Mouse (Mus musculus) bone marrow macrophage, adult 2 months (primary cell): Measurements from ENCODE around the gene Tbx21.

Experiments
- CTCF ChIP-seq: IDR thresholded peaks from 2 replicates; pipeline ENCODE4 v1.5.1; 2012; ENCODE audit warnings: low read depth, mild to moderate bottlenecking, low read length, moderate library complexity
- POLR2A ChIP-seq: IDR thresholded peaks from 2 replicates; pipeline ENCODE4 v1.6.1; 2012; ENCODE audit warnings: mild to moderate bottlenecking, low read depth, low read length, borderline replicate concordance

DNA sequence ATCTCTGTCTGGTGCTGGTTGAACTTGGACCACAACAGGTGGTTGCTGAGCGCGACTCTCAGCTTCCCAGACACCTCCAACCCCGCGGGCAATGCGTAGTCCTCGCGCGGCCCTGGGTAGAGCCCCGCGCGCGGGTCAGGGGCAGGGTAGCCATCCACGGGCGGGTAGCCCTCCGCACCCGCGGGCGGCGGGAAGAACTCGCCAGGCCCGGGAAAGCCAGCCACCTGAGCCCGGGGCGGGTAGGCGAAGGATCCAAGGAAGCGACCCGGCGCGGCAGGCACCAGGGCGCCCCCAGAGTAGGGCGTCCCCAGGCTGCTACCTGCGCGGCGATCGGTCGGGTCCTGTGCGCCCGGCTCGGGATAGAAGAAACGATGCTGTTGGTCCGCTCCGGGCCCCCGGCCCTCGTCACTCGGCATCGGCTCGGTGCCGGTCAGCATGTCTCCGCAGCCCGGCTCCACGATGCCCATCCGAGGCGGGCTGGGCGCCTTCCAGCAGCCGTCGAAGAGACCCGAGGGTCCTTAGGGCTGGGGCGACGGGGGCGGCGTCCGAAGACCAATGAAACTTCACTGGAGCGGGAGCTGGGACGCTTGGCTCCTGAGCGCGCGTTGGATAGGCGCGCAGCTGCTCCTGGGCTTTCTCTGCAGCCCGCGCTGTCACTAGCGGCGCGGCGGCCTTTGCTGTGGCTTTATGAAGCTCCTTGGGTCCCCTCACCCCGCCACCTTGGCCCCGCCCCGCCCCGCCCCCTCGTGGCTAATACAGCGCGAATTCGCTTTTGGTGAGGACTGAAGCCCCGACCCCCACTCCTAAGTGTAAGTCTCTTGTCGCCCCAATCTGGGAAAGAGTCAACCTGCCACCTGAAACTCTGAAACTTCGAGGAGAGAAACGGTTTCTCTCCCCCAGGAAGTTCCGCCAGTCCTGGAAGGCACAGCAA, at the start of gene Tbx21:
- TF ChIP-seq CTCF, result no peak
- TF ChIP-seq POLR2A, result no peak
